Mouse (Mus musculus) embryo, embryonic 11.5 days (tissue): ENCODE measurements around the gene Cttnbp2.
"Not testable (repeated sequence)": the region's sequence is repeated elsewhere in the genome, so short reads cannot be mapped to it uniquely, and the experiment has no call there.

Experiments
- DNase-seq: peaks from one replicate; pipeline ENCODE4 v3.0.0-alpha.2; 2012; ENCODE audit warnings: low read depth, low spot score

The Cttnbp2 gene

GRCm38 (mm10) chr6:18417866-18418454, 96.7 kb downstream of the Cttnbp2 start:
- no peak for DNase-seq

GRCm38 (mm10) chr6:18415961-18416360, 98.7 kb downstream of the Cttnbp2 start:
- DNase-seq, result no peak

GRCm38 (mm10) chr6:18411505-18412225, 103.0 kb downstream of the Cttnbp2 start:
- DNase-seq, result no peak

DNA sequence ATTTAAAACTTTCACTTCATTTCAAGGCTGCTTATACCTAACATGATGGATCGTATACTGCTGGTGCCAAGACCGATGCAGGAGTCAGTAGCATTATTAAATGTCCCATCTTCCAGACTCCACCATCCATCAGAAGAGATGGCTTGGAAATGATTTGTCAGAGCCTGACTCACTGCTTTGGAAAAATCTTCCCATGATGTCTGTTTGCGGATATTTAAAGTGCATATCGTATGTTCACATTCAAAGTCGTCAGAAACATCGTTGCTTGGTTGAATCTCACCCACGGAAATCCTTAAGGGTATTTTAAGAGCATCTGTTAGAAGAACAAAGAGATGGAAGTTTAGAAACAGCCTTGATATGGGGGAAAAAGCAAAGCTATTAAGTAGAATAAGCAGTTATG, 106.2 kb downstream of the Cttnbp2 start:
- no peak for DNase-seq

DNA sequence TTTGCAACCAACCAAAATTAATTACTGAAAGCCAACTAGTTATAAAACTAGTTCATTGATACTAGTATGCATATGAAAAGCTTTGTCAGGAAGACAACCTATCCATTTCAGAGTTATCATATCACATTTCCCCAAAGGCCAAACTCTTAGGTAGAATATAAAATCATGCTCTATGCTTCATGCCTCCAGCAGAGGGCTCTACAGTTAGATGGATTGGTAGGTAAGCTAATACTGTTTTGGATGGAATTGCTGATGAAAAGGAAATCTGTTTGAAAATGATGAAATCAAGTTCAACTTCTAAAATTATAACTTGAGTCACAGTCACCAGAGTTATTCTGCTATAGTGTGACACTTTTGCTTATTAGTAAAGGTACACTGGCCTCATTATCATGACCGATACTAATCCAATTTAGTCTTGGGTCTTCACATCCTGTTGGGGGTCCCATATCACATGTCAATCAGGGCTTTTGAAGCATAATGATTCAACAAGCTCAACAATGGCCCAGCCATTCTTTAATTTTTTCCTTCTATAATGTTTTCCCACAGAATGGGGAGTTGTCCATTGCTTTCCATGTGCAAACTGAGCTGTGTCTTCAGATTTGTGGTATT, 113.5 kb downstream of the Cttnbp2 start:
- no peak for DNase-seq

GRCm38 (mm10) chr6:18381380-18381779, 133.3 kb downstream of the Cttnbp2 start:
- DNase-seq, result no peak

GRCm38 (mm10) chr6:18380300-18381202, 134.1 kb downstream of the Cttnbp2 start:
- DNase-seq, result no peak

DNA sequence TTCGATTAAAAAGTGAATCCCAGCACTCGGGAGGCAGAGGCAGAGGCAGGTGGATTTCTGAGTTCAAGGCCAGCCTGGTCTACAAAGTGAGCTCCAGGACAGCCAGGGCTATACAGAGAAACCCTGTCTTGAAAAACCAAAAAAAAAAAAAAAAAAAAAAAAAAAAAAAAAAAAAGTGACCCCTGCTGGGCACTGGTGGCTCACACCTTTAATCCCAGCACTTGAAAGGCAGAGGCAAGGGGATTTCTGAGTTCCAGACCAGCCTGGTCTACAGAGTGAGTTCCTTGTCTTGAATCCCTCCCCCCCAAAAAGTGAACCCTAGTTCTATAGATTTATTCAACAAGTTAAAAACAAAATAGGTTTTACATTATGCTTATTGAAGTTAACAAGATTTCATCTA, 136.9 kb downstream of the Cttnbp2 start:
- DNase-seq, result not testable (repeated sequence)

DNA sequence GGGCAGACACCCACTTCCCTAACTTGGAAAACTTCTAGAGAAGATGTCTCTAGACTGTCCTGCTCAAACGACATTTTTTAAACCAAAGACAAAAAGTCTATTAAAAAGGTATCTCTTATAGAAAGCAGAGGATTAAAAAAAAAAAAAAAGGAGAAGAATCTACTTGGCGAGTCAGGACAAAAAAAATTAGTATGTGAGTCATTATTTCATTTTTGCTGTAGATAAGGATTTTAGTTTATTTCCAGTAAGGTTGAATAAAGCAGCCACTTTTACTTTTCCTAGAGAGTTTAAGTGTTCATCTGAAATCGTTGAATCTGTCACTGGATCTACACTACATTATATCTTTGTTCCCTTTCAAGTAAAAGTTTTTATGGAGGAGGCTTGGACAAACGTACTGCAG, 139.9 kb downstream of the Cttnbp2 start:
- no peak for DNase-seq

DNA sequence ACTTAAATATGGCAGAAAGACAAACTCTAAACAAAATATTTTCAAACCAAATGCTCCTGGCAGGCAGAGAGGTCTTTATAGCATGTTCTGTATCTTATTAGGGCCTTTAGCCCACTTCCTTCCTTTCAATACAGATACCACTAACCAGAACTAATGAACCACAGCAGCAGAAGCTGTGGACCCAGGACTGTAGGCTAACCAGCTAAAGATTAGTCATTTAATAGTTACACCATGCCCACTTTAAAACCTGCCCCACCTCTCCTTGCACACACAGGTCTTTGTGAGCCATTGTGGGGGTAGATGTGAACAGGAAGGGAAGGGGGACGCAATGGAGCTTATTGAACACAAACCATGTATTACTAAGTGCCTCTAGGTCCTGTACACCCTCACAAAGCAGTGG, 141.0 kb downstream of the Cttnbp2 start:
- DNase-seq, result no peak

GRCm38 (mm10) chr6:18372447-18373228, 142.0 kb downstream of the Cttnbp2 start:
- peak; percentile 37 for DNase-seq

GRCm38 (mm10) chr6:18369723-18370122, 144.9 kb downstream of the Cttnbp2 start:
- DNase-seq, result no peak

DNA sequence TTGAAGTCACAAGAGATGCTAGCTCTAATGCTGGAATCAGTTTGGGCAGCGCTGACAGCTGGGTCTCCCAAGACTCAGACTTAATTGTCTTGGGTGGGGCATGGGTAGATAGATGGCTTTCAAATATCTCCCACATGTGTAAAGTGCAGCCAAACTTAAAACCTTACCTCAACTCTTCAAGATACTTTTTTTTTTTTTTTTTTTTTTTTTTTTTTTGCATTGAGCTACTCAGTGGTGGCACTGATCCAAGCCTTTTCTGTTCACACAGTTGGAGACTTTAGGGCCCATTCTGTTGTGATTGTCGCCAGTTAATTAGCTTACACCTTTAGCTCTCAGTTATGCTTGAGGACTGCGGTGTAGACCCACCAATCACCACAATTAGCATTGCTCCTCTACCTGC, 145.6 kb downstream of the Cttnbp2 start:
- DNase-seq, result no peak

GRCm38 (mm10) chr6:18362232-18362631, 152.4 kb downstream of the Cttnbp2 start:
- DNase-seq, result no peak

DNA sequence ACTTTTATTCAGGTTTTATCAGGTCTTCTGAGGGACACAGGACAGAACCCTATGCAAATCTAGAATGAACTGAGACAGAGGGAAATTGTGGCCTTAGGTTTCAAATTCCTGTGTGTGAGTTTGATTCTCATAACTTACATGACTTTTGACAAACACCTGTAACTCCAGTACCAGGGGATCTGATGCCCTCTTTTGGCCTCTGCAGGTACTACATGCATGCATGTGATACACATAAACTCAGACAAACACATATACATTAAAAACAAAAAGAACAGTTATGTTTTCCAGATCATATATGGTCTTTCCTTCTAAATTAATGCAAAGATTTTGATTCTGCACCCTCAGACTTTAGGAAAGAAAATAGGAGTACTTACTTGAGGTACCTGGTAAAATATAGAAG, 153.7 kb downstream of the Cttnbp2 start:
- no peak for DNase-seq

- no peak for DNase-seq
Measured at GRCm38 (mm10) chr6:18360154-18360553, 154.5 kb downstream of the Cttnbp2 start.

DNA sequence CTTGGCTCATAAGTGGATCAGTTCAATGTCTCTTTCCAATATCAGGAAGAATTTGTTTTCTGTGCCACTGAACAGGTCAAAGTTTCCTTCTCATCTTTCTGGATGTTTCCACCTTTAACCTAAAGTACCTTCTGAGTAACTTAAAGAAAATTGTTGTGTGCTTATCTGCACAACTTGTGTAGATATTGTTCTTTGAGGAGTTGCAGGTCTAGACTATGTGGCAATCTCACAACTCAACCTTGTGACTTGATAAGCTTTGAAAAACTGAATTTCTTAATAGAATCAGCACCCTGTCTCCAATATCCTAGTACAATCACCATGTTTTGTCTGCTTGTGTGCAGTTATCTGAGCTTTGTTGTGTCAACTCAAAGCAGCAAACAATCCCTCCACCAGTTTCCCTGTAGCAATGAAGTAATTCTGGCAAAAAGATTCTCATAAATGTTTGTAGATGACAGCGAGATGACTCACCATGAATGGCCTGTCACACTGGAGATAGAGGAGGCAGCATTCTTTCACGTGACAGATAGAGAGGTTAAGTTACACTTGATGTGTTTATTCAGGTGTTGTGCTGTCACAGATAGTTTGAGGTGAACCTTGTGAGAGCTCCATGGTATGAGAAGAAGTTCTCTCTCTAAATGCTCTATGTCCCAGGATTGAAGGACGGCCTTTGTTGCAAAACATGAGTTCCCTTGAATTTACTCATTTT, 165.3 kb downstream of the Cttnbp2 start:
- no peak for DNase-seq

DNA sequence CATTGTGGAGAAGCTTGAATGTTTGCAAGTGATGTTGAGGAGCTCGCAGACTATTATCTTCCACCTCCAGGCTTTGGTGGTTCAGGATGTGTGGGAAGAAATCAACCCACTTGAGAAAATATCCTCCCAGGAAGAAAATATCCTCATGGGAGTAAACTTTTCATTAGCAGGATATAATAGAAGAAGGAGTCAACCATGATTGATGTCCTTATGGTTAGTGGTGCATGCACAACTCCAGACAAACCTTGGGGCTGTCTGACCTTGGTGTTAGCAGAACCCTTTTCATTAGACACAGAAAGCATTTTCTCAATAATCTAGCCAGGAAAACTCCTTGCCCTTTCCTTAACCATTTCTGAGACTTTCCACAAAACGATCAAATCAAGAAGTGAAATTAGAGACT, 170.4 kb downstream of the Cttnbp2 start:
- DNase-seq, result no peak

DNA sequence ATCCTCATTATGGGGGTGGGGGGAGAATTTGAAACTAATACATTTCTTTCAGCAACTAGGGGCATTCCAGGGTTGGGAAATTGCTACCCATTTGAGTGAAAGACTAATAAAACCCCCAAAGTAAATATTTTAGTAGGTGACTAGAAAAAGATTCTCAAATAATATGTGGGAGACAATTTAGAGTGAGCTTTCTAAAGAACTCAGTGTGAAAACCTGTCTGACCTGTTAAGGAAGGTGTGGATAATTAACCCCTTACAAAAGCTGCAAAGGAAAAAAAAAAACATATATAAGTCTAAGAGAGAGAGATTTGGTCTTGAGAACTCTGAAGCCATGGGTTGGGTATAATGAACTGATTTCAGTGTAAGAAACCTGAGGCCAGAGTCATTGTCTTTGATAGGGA, 176.3 kb downstream of the Cttnbp2 start:
- no peak for DNase-seq

GRCm38 (mm10) chr6:18335393-18335792, 179.2 kb downstream of the Cttnbp2 start:
- DNase-seq, result no peak

DNA sequence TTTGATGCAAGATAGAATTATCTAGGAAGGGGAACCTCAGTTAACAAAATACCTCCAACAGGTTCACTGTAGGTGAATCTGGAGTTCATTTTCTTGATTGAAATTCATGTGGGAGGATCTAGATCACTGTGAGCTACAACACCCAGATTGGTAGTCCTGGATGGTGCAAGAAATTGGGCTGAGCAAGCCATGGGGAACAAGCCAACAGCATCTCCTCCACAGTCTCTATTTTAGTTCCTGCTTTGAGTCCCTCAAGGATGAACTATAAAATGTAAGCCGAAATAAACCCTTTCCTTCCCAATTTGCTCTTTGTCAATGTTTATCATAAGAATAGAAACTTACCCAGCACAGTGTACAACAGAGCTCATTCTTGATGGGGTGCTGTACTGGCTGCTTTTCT, 191.7 kb downstream of the Cttnbp2 start:
- DNase-seq, result no peak
